Mouse (Mus musculus) lung, adult 2 months (tissue): ENCODE data around the gene Tmem256.

Source experiments
- CTCF ChIP-seq: fragments of 200-500 bp; IDR thresholded peaks from 2 replicates; pipeline ENCODE4 v1.5.1; 2011; ENCODE audit warnings: mild to moderate bottlenecking, low read length, control low read depth; ENCODE audit not compliant: insufficient read depth
- POLR2A ChIP-seq: fragments of 200-500 bp; IDR thresholded peaks from 2 replicates; pipeline ENCODE4 v1.6.1; 2011; ENCODE audit warnings: low read depth, mild to moderate bottlenecking, control low read depth, low read length, borderline replicate concordance; ENCODE audit errors: extremely low read depth

GRCm38 (mm10) chr11:69872451-69872850 is 34.1 kb downstream of the Tmem256 start:
- no peak for TF ChIP-seq CTCF
- no peak for TF ChIP-seq POLR2A
